Mouse (Mus musculus) ES-Bruce4 (cell line): ENCODE measurements around the gene Cd6.

Source experiments
- CTCF ChIP-seq: IDR thresholded peaks from one replicate; pipeline ENCODE4 v1.8.1; 2011; ENCODE audit warnings: low read depth, low read length
- EP300 ChIP-seq: IDR thresholded peaks from 2 replicates; pipeline ENCODE4 v1.6.1; 2011; ENCODE audit warnings: low read depth, low read length; ENCODE audit not compliant: insufficient read depth
- POLR2A ChIP-seq: IDR thresholded peaks from one replicate; pipeline ENCODE4 v1.8.1; 2011; ENCODE audit warnings: low read length; ENCODE audit not compliant: insufficient read depth

DNA sequence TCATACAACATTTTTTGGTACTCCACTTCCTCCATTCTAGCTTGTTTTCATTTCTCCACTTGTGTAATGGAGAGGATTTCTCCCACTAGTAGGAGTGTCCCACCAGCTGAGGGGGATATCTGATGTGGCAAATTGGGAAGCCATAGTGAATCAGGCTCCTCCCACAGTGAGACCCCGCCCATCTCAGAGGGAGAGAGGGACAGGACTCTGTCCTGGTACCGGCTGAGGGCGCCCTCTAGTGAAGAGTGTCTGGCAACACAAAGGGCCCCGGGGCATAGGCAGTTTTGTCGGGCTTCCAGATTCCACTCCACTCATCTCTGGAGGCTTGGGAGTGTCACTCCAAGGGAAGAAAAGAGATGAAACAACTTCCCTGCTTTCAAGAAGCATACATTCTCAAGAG is 1.6 kb upstream of the Cd6 start:
- TF ChIP-seq POLR2A = no peak
- TF ChIP-seq CTCF = peak; percentile 85
- no peak for TF ChIP-seq EP300
